Mouse (Mus musculus) bone marrow, adult 2 months (tissue): ENCODE measurements around the gene Gpbar1. TPM values are rescaled to one million over a fixed set of nuclear protein-coding genes. Genes with fewer than 3 reads are reported as not detected.
"Not testable (repeated sequence)": the region's sequence is repeated elsewhere in the genome, so short reads cannot be mapped to it uniquely, and the experiment has no call there.

Experiments
- H3K27ac ChIP-seq: fragments of 200-500 bp; 2 replicates; pipeline ENCODE4 v1.5.1; 2012; ENCODE audit warnings: low read depth, mild to moderate bottlenecking, control low read depth, inconsistent platforms, low read length; ENCODE audit not compliant: control insufficient read depth, poor library complexity, insufficient read depth
- H3K4me1 ChIP-seq: fragments of 200-500 bp; 2 replicates; pipeline ENCODE4 v1.6.1; 2011; ENCODE audit warnings: low read length; ENCODE audit not compliant: control insufficient read depth, insufficient read depth
- H3K4me3 ChIP-seq: fragments of 200-500 bp; replicated peaks from 2 replicates; pipeline ENCODE3; 2011; ENCODE audit warnings: mild to moderate bottlenecking, low read depth, low read length, control low read depth; ENCODE audit not compliant: control insufficient read depth
- CTCF ChIP-seq: fragments of 200-500 bp; IDR thresholded peaks from 2 replicates; pipeline ENCODE4 v1.5.1; 2011; ENCODE audit warnings: low read length, control low read depth; ENCODE audit not compliant: control insufficient read depth, insufficient read depth
- POLR2A ChIP-seq: fragments of 200-500 bp; IDR thresholded peaks from 2 replicates; pipeline ENCODE4 v1.6.1; 2011; ENCODE audit warnings: low read depth, mild to moderate bottlenecking, control low read depth, low read length, borderline replicate concordance; ENCODE audit not compliant: control insufficient read depth
- WGBS: fragments of 180-500 bp; shearing (Covaris S2); methylation state at CpG from one replicate; pipeline ENCODE4 v1.1.7; 2018; 5-methylcytosine and 5-hydroxymethylcytosine counted together
- polyA plus RNA-seq: library from polyadenylated mRNA; stranded (reverse); fragments of >200 nt; gene quantifications from 2 replicates; pipeline ENCODE4 v1.2.4, GENCODE M21; 2011; ENCODE audit warnings: low replicate concordance; ENCODE audit not compliant: missing spikeins, insufficient read depth, insufficient read length

Gene Gpbar1
- polyA plus RNA-seq, 1 experiment: not detected

- TF ChIP-seq POLR2A (no peak), CTCF (no peak)
- Histone ChIP-seq H3K4me3 (no peak overlapping the region), H3K4me1 (no peaks in the 10 kb centered on the region; the same call in 1 of the 2 replicates), H3K27ac (no peak overlapping the region)
- WGBS: 44% methylated on average over 3 of the region's 3 CpGs
Observed at GRCm38 (mm10) chr1:74309767-74310166, 31.4 kb downstream of the Gpbar1 start.

GRCm38 (mm10) chr1:74313049-74313692, 34.8 kb downstream of the Gpbar1 start:
- H3K4me1 ChIP-seq: no peaks in the 10 kb centered on the region; the same call in 1 of the 2 replicates
- no peak overlapping the region for H3K27ac ChIP-seq
- TF ChIP-seq POLR2A (no peak), CTCF (peak; percentile 32; the same call in 1 of the 2 replicates)
- H3K4me3 ChIP-seq: no peak overlapping the region
- WGBS: 3% methylated on average over 3 of the region's 3 CpGs

DNA sequence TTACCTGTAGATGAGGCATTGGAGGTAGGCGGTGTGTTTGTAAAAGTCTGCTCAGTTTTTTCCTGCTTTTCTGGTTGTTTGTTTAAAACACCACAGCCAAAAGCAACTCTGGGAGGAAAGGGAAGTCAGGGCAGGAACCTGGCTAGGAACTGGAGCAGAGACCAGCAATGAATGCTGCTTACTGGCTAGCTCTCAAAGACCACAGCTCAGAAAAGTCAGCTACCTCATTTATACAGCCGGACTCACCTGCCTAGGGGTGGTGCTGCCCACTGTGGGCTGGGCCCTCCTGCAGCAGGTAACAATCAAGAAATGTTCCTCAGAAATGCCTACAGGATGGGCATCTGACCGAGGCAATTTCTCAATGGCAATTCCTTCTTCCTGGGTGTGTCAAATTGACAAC, 36.4 kb downstream of the Gpbar1 start:
- no peaks in the 10 kb centered on the region; the same call in 1 of the 2 replicates for H3K4me1 ChIP-seq
- TF ChIP-seq POLR2A: no peak
- TF ChIP-seq CTCF: no peak
- H3K4me3 ChIP-seq: no peak overlapping the region
- WGBS: 73% methylated on average over 3 of the region's 3 CpGs
- H3K27ac ChIP-seq: no peak overlapping the region

- Histone ChIP-seq H3K27ac (no peak overlapping the region), H3K4me3 (no peak overlapping the region), H3K4me1 (no peaks in the 10 kb centered on the region; the same call in 1 of the 2 replicates)
- WGBS: 54% methylated on average over 4 of the region's 4 CpGs
- TF ChIP-seq POLR2A: no peak
- TF ChIP-seq CTCF: no peak
Observed at GRCm38 (mm10) chr1:74316114-74316827, 37.9 kb downstream of the Gpbar1 start.

GRCm38 (mm10) chr1:74318711-74319110, 40.4 kb downstream of the Gpbar1 start:
- no peak for TF ChIP-seq POLR2A
- TF ChIP-seq CTCF: no peak
- no peak overlapping the region for H3K4me3 ChIP-seq
- 86% methylated on average over 3 of the region's 3 CpGs for WGBS
- no peaks in the 10 kb centered on the region; the same call in 1 of the 2 replicates for H3K4me1 ChIP-seq
- no peak overlapping the region for H3K27ac ChIP-seq

- Histone ChIP-seq H3K27ac (no peak overlapping the region), H3K4me1 (no peaks in the 10 kb centered on the region; the same call in 1 of the 2 replicates), H3K4me3 (no peak overlapping the region)
- TF ChIP-seq CTCF: no peak
- TF ChIP-seq POLR2A: no peak
- WGBS: 72% methylated on average over 3 of the region's 3 CpGs
Observed at GRCm38 (mm10) chr1:74321396-74321795, 43.0 kb downstream of the Gpbar1 start.

GRCm38 (mm10) chr1:74326916-74327315, 48.6 kb downstream of the Gpbar1 start:
- H3K4me1 ChIP-seq: not testable (repeated sequence)
- 74% methylated on average over 2 of the region's 2 CpGs for WGBS

More at GRCm38 (mm10) chr1:74326916-74327315, 48.6 kb downstream of the Gpbar1 start:
- H3K4me3 ChIP-seq, H3K27ac ChIP-seq: not testable (repeated sequence)

Other genes with a start within 250 kb of the Gpbar1 start
- gene Tns1, start 154.1 kb upstream of the Gpbar1 start, polyA plus RNA-seq: 26.4 and 26.5 TPM in 2 replicates
- gene Rufy4, start 153.0 kb upstream of the Gpbar1 start, polyA plus RNA-seq: 1.1 and 2.6 TPM in 2 replicates
- gene Cxcr2, start 124.6 kb upstream of the Gpbar1 start, polyA plus RNA-seq: 5.0 and 26.1 TPM in 2 replicates
- gene Cxcr1, start 83.9 kb upstream of the Gpbar1 start, polyA plus RNA-seq: 2.7 TPM in 1 of 2 replicates, not detected in the other
- gene Arpc2, start 42.5 kb upstream of the Gpbar1 start, polyA plus RNA-seq: 95.9 and 150 TPM in 2 replicates
- gene Aamp, start 6.2 kb downstream of the Gpbar1 start, polyA plus RNA-seq: 56.2 and 76.6 TPM in 2 replicates
- gene Pnkd, start 6.4 kb downstream of the Gpbar1 start, polyA plus RNA-seq: 7.3 and 28.8 TPM in 2 replicates
- 6.7 and 15.6 TPM in 2 replicates for gene Tmbim1, start 27.1 kb downstream of the Gpbar1 start, polyA plus RNA-seq
- gene Catip, start 83.6 kb downstream of the Gpbar1 start, polyA plus RNA-seq: not detected in 2 replicates
- gene Slc11a1, start 96.6 kb downstream of the Gpbar1 start, polyA plus RNA-seq: 10.8 and 16.9 TPM in 2 replicates
- 40.0 and 65.3 TPM in 2 replicates for gene Ctdsp1, start 113.0 kb downstream of the Gpbar1 start, polyA plus RNA-seq
- not detected in 2 replicates for gene Vil1, start 130.8 kb downstream of the Gpbar1 start, polyA plus RNA-seq
- gene Cnot9, start 227.5 kb downstream of the Gpbar1 start, polyA plus RNA-seq: 27.4 and 27.5 TPM in 2 replicates